Mouse (Mus musculus) ES-Bruce4 (cell line): ENCODE measurements around the gene Hist1h3a. TPM values are rescaled to one million over a fixed set of nuclear protein-coding genes. Genes with fewer than 3 reads are reported as not detected.

Source experiments
- H3K27ac ChIP-seq: 2 replicates; pipeline ENCODE4 v1.5.1; 2012; ENCODE audit warnings: low read length, inconsistent platforms; ENCODE audit not compliant: insufficient read depth
- H3K27me3 ChIP-seq: 2 replicates; pipeline ENCODE4 v1.6.1; 2012; ENCODE audit warnings: mild to moderate bottlenecking, low read length, inconsistent platforms; ENCODE audit not compliant: control insufficient read depth, poor library complexity, insufficient read depth, severe bottlenecking
- H3K36me3 ChIP-seq: 2 replicates; pipeline ENCODE4 v1.6.1; 2012; ENCODE audit warnings: inconsistent platforms, mild to moderate bottlenecking, low read length, moderate library complexity; ENCODE audit not compliant: control insufficient read depth, poor library complexity, insufficient read depth, severe bottlenecking
- H3K4me1 ChIP-seq: one replicate; pipeline ENCODE4 v1.8.1; 2011; ENCODE audit warnings: low read length; ENCODE audit not compliant: control insufficient read depth, insufficient read depth
- H3K4me3 ChIP-seq: 2 replicates; pipeline ENCODE4 v1.5.1; 2011; ENCODE audit warnings: low read depth, mild to moderate bottlenecking, low read length
- H3K9ac ChIP-seq: 2 replicates; pipeline ENCODE4 v1.6.1; 2012; ENCODE audit warnings: low read depth, mild to moderate bottlenecking, inconsistent platforms; ENCODE audit not compliant: poor library complexity, severe bottlenecking
- H3K9me3 ChIP-seq: replicated peaks from 2 replicates; pipeline ENCODE4 v1.6.1; 2012; ENCODE audit warnings: mild to moderate bottlenecking, low read length, inconsistent platforms; ENCODE audit not compliant: control insufficient read depth, poor library complexity, insufficient read depth, severe bottlenecking
- CTCF ChIP-seq: IDR thresholded peaks from one replicate; pipeline ENCODE4 v1.8.1; 2011; ENCODE audit warnings: low read depth, low read length
- EP300 ChIP-seq: IDR thresholded peaks from 2 replicates; pipeline ENCODE4 v1.6.1; 2011; ENCODE audit warnings: low read depth, low read length; ENCODE audit not compliant: insufficient read depth
- POLR2A ChIP-seq: IDR thresholded peaks from one replicate; pipeline ENCODE4 v1.8.1; 2011; ENCODE audit warnings: low read length; ENCODE audit not compliant: insufficient read depth
- polyA plus RNA-seq: library from polyadenylated mRNA; stranded (reverse); fragments of >200 nt; gene quantifications from 2 replicates; pipeline ENCODE4 v1.2.4, GENCODE M21; 2011; ENCODE audit warnings: low read depth; ENCODE audit not compliant: missing spikeins, insufficient read depth, insufficient read length

The Hist1h3a gene
- polyA plus RNA-seq, 1 experiment: 5.4 TPM

DNA sequence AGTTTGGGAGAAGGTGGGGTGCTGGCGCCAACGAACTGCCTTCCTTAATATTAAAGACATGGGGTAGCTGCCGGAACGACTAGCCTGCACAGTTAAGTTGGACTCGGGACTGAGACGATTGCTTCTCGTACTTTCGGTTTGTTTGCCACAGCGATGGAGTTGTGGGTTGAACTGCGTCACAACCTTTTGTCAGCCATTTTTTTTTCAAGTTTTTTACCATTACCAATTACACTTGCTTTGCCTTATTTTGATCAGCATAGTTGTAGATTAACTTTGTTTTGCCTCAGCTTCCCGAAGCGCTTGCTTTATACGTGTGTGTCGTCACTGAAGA lies 22.3 kb downstream of the Hist1h3a start:
- Histone ChIP-seq H3K4me3 (peak overlapping the region; percentile 74), H3K27me3 (no peaks in the 10 kb centered on the region), H3K4me1 (no peaks in the 10 kb centered on the region), H3K9me3 (no peaks in the 10 kb centered on the region), H3K9ac (peak overlapping the region; percentile 83), H3K36me3 (no peaks in the 10 kb centered on the region), H3K27ac (peak overlapping the region; percentile 90)
- TF ChIP-seq POLR2A (no peak), CTCF (no peak), EP300 (no peak)

DNA sequence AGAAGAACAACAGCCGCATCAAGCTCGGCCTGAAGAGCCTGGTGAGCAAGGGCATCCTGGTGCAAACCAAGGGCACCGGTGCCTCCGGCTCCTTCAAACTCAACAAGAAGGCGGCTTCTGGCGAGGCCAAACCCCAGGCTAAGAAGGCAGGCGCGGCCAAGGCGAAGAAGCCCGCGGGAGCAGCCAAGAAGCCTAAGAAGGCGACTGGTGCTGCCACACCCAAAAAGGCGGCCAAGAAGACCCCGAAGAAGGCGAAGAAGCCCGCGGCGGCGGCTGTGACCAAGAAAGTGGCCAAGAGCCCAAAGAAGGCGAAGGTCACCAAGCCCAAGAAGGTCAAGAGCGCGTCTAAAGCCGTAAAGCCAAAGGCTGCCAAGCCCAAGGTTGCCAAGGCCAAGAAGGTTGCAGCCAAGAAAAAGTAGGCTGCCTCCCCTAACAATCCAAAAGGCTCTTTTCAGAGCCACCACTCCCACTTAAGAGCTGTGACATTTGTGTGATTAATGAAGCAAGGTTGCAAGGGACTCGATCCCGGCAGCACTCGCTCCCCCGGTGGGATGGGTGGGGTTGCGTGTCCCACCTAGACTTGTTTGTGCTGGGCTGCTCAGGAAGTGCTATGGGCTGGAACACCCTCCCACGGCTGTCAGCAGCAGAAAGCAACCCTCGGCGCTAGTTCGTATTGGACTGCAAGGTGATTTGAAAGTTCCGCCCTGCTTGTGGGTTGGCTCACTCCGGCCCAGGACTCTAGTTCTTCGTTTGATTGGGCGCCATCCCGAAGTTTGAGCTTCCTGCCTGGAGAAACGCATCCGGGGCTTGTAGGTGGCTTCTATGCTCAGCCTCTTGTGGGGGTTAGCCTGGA lies 22.9 kb downstream of the Hist1h3a start:
- Histone ChIP-seq H3K36me3 (no peaks in the 10 kb centered on the region), H3K27me3 (no peaks in the 10 kb centered on the region), H3K27ac (peak overlapping the region; percentile 90), H3K9ac (peak overlapping the region; percentile 83), H3K4me3 (peak overlapping the region; percentile 74), H3K9me3 (no peaks in the 10 kb centered on the region), H3K4me1 (no peaks in the 10 kb centered on the region)
- TF ChIP-seq EP300 (peak; percentile 84), POLR2A (peak; percentile 99), CTCF (no peak)

GRCm38 (mm10) chr13:23738677-23739068 lies 23.5 kb downstream of the Hist1h3a start, which contains the start of gene Hist1h1c:
Hist1h1c (plus strand) TSS chr13:23738808.
- Histone ChIP-seq H3K27me3 (no peaks in the 10 kb centered on the region), H3K9me3 (no peaks in the 10 kb centered on the region), H3K36me3 (no peaks in the 10 kb centered on the region), H3K27ac (peak within 1 kb of the TSS; percentile 90), H3K4me1 (no peaks in the 10 kb centered on the region), H3K4me3 (peak within 1 kb of the TSS; percentile 74), H3K9ac (peak within 1 kb of the TSS; percentile 85)
- TF ChIP-seq CTCF: no peak
- TF ChIP-seq EP300: no peak
- peak; percentile 98 for TF ChIP-seq POLR2A

DNA sequence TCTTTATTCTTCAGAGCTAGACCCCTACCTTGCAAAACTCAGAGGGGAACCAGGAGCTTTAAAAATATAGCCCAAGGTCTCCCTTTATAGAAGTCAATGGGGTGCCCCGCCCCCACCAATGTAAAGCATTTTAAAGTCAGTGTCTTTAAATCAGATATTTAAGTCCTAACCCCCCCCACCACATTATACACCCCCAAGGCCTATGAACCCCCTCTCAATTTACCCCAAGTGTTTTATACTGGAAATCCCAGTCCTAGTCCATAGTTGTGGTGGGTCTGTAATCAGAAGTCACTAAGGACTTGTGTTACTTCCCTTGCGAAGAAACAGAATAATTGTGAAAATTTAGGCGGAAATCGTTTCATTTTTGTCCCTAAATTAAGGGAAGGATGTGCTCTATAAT lies 24.1 kb downstream of the Hist1h3a start:
- Histone ChIP-seq H3K4me1 (no peaks in the 10 kb centered on the region), H3K27ac (peak overlapping the region; percentile 85), H3K36me3 (no peaks in the 10 kb centered on the region), H3K9me3 (no peaks in the 10 kb centered on the region), H3K9ac (peak overlapping the region; percentile 85), H3K27me3 (no peaks in the 10 kb centered on the region), H3K4me3 (no peak overlapping the region)
- no peak for TF ChIP-seq EP300
- no peak for TF ChIP-seq CTCF
- no peak for TF ChIP-seq POLR2A

- no peak for TF ChIP-seq POLR2A
- no peak for TF ChIP-seq EP300
- no peak for TF ChIP-seq CTCF
- Histone ChIP-seq H3K4me3 (no peak overlapping the region), H3K36me3 (no peaks in the 10 kb centered on the region), H3K4me1 (no peaks in the 10 kb centered on the region), H3K9me3 (no peaks in the 10 kb centered on the region), H3K9ac (no peak overlapping the region), H3K27ac (no peak overlapping the region), H3K27me3 (no peaks in the 10 kb centered on the region)
Observed at GRCm38 (mm10) chr13:23737091-23737490, 25.1 kb downstream of the Hist1h3a start.

- no peaks in the 10 kb centered on the region for H3K9me3 ChIP-seq
- TF ChIP-seq EP300 (no peak), CTCF (peak; percentile 22)
- no peaks in the 10 kb centered on the region for H3K4me1 ChIP-seq
- H3K27ac ChIP-seq: no peak overlapping the region
- H3K4me3 ChIP-seq: no peak overlapping the region
- no peaks in the 10 kb centered on the region for H3K36me3 ChIP-seq
- no peaks in the 10 kb centered on the region for H3K27me3 ChIP-seq
- H3K9ac ChIP-seq: no peak overlapping the region
Observed at GRCm38 (mm10) chr13:23732156-23732804, 29.9 kb downstream of the Hist1h3a start.
